27 mouse cellular contexts compared by ENCODE assay signal in the genomic region with DNA sequence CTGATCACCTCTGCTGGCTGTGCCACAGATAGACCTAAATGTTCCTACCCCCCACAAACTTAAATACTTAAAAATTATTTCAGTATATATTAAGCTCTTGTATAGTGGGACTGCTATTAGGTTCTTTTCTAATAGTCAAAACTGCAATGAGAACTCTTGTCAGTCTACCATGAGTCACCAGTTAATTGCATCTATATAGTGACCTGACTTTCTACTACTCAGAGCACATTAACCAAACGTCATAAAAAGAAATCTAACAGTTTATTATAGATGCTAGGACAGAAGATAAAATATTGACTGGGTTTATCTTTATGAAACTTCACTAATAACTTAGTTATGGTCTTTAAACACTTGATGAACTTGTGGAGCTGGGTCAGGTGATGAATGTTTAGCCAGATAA. TPM values are rescaled to one million over a fixed set of nuclear protein-coding genes. Genes with fewer than 3 reads are reported as not detected.
DNase-seq lines count a peak whose midpoint lies in the region; ATAC-seq and TF ChIP-seq lines count a peak whose summit lies in the region.
"Had no signal": no experiment of that assay in that cellular context is flagged by ENCODE, and none has a peak within 500 bp of the region (broad histone marks: within the 10 kb centered on the region; RNA-seq: fewer than 3 reads in every experiment).

No protein-coding gene starts in this region.

- DNase-seq in forebrain, postnatal 0 days, result no peak
- no peak for DNase-seq in thymus, adult 18-20 months
- no peak for DNase-seq in lung, postnatal 14 days
- DNase-seq: adrenal gland, adult 2 months; adrenal gland, adult 8-10 months; adrenal gland, postnatal 10 days; adrenal gland, postnatal 14 days; adrenal gland, postnatal 25 days; adrenal gland, postnatal 36 days; B cell, adult 2 months; cerebellum, adult 11 months; cerebellum, adult 11-12 months; cerebellum, adult 18-20 months had no signal

- H3K4me3 ChIP-seq in intestine, embryonic 15.5 days (replicated peaks), result no peak overlapping the region
- H3K4me3 ChIP-seq in intestine, embryonic 16.5 days (ENCODE audit: low read length), result no peak overlapping the region
- H3K4me3 ChIP-seq in intestine, postnatal 0 days (ENCODE audit: low read depth, low read length), result no peak overlapping the region
- no peak overlapping the region for H3K4me3 ChIP-seq in forebrain, postnatal 0 days (ENCODE audit: low read depth, low read length)

- no peak overlapping the region for H3K9ac ChIP-seq in intestine, embryonic 15.5 days
- H3K9ac ChIP-seq in intestine, embryonic 16.5 days (ENCODE audit: low read depth, low read length), result no peak overlapping the region
- H3K9ac ChIP-seq in intestine, postnatal 0 days (ENCODE audit: low read depth, low read length), result no peak overlapping the region
- H3K9ac ChIP-seq in forebrain, postnatal 0 days, result no peak overlapping the region

- no peaks in the 10 kb centered on the region for H3K4me1 ChIP-seq in intestine, embryonic 15.5 days (replicated peaks)
- no peaks in the 10 kb centered on the region for H3K4me1 ChIP-seq in intestine, embryonic 16.5 days (ENCODE audit: control insufficient read depth, insufficient read depth, low read length)
- H3K4me1 ChIP-seq in intestine, postnatal 0 days (replicated peaks; ENCODE audit: control insufficient read depth, insufficient read depth, low read length), result no peaks in the 10 kb centered on the region
- H3K4me1 ChIP-seq in forebrain, postnatal 0 days (ENCODE audit: insufficient read depth), result no peaks in the 10 kb centered on the region

- TF ChIP-seq CTCF in intestine, postnatal 0 days (IDR thresholded peaks at IDR 0.05; ENCODE audit: low read depth), result no peak
- no peak for TF ChIP-seq CTCF in forebrain, postnatal 0 days (IDR thresholded peaks at IDR 0.05; ENCODE audit: low read depth)

- H3K27me3 ChIP-seq in intestine, embryonic 15.5 days (replicated peaks), result no peaks in the 10 kb centered on the region
- H3K27me3 ChIP-seq in intestine, embryonic 16.5 days (replicated peaks; ENCODE audit: control insufficient read depth, insufficient read depth, low read length), result no peaks in the 10 kb centered on the region
- H3K27me3 ChIP-seq in intestine, postnatal 0 days (replicated peaks; ENCODE audit: control insufficient read depth, insufficient read depth, low read length), result no peaks in the 10 kb centered on the region
- no peaks in the 10 kb centered on the region for H3K27me3 ChIP-seq in forebrain, postnatal 0 days (ENCODE audit: insufficient read depth, low read length)
- H3K27me3 ChIP-seq: CH12.LX, Patski had no signal

- H3K27ac ChIP-seq in intestine, embryonic 15.5 days, result no peak overlapping the region
- H3K27ac ChIP-seq in intestine, embryonic 16.5 days (ENCODE audit: low read length), result no peak overlapping the region
- no peak overlapping the region for H3K27ac ChIP-seq in intestine, postnatal 0 days (ENCODE audit: low read depth, low read length)
- H3K27ac ChIP-seq in forebrain, postnatal 0 days (ENCODE audit: low read depth, low read length), result no peak overlapping the region

- H3K4me2 ChIP-seq in intestine, embryonic 15.5 days (replicated peaks), result no peak overlapping the region
- H3K4me2 ChIP-seq in intestine, embryonic 16.5 days (ENCODE audit: low read depth, low read length), result no peak overlapping the region
- no peak overlapping the region for H3K4me2 ChIP-seq in intestine, postnatal 0 days (replicated peaks; ENCODE audit: low read depth)
- no peak overlapping the region for H3K4me2 ChIP-seq in forebrain, postnatal 0 days (ENCODE audit: low read depth)

- WGBS in intestine, embryonic 15.5 days, result 45% methylated on average over 1 of the region's 1 CpGs
- 30% methylated on average over 1 of the region's 1 CpGs for WGBS in intestine, embryonic 16.5 days
- WGBS in intestine, postnatal 0 days, result 16% methylated on average over 1 of the region's 1 CpGs
- WGBS in forebrain, postnatal 0 days, result 71% methylated on average over 1 of the region's 1 CpGs

- no peaks in the 10 kb centered on the region for H3K36me3 ChIP-seq in intestine, embryonic 15.5 days
- no peaks in the 10 kb centered on the region for H3K36me3 ChIP-seq in intestine, embryonic 16.5 days (ENCODE audit: control insufficient read depth, insufficient read depth, low read length)
- H3K36me3 ChIP-seq in intestine, postnatal 0 days (ENCODE audit: control insufficient read depth, insufficient read depth), result no peaks in the 10 kb centered on the region
- no peaks in the 10 kb centered on the region for H3K36me3 ChIP-seq in forebrain, postnatal 0 days (ENCODE audit: insufficient read depth)
- H3K36me3 ChIP-seq: G1E had no signal

- no peaks in the 10 kb centered on the region for H3K9me3 ChIP-seq in intestine, embryonic 15.5 days
- no peaks in the 10 kb centered on the region for H3K9me3 ChIP-seq in intestine, embryonic 16.5 days (ENCODE audit: control insufficient read depth, low read length)
- H3K9me3 ChIP-seq in intestine, postnatal 0 days (ENCODE audit: control insufficient read depth), result no peaks in the 10 kb centered on the region
- H3K9me3 ChIP-seq in forebrain, postnatal 0 days (ENCODE audit: low read length), result no peaks in the 10 kb centered on the region

- ATAC-seq in intestine, embryonic 15.5 days, result peak; percentile 75
- peak; percentile 85 for ATAC-seq in intestine, embryonic 16.5 days
- peak; percentile 43; the same call in 1 of the 2 replicates for ATAC-seq in intestine, postnatal 0 days
- ATAC-seq in forebrain, postnatal 0 days, result no peak
- ATAC-seq: activated CD4-positive, CD25-positive, alpha-beta regulatory T cell, adult 4 months; CD4-positive, CD25-positive, alpha-beta regulatory T cell, adult 4 months; Patski had no signal

RNA-seq across cellular contexts. Expression of a gene that starts 21.5 kb away (rescaled TPM):
- 1.7 and 2.6 TPM in 2 replicates for polyA plus RNA-seq in intestine, embryonic 15.5 days (2015; fragmentation: Nextera tagmentation; extraction: Ambion mirVana)
- 3.2 and 5.4 TPM in 2 replicates for polyA plus RNA-seq in intestine, embryonic 16.5 days (2015; fragmentation: Nextera tagmentation; extraction: Ambion mirVana)
- polyA plus RNA-seq in intestine, postnatal 0 days (2015; fragmentation: Nextera tagmentation; extraction: Ambion mirVana), result 5.8 and 7.8 TPM in 2 replicates
- total RNA-seq in forebrain, postnatal 0 days (2014; rRNA removed), result not detected in 2 replicates
- polyA plus RNA-seq in forebrain, postnatal 0 days (2015; fragmentation: Nextera tagmentation; extraction: Ambion mirVana), result not detected in 2 replicates
- total RNA-seq: adrenal gland, adult 18-20 months; adrenal gland, adult 2 months; adrenal gland, adult 8-10 months; adrenal gland, postnatal 10 days; adrenal gland, postnatal 14 days; adrenal gland, postnatal 25 days; adrenal gland, postnatal 36 days; adrenal gland, postnatal 4 days; CH12.LX; ES-E14; G1E; MEL had no signal
- polyA plus RNA-seq: activated CD4-positive, CD25-positive, alpha-beta regulatory T cell, adult 4 months; adrenal gland, adult 2 months; brain, embryonic 14.5 days; C2C12; CD4-positive, CD25-positive, alpha-beta regulatory T cell, adult 4 months; G1E; Patski had no signal

RNA-seq across cellular contexts. Expression of a gene that starts 24.7 kb away (rescaled TPM):
- 27.9 and 65.0 TPM in 2 replicates for polyA plus RNA-seq in intestine, embryonic 15.5 days (2015; fragmentation: Nextera tagmentation; extraction: Ambion mirVana)
- 56.1 and 64.6 TPM in 2 replicates for polyA plus RNA-seq in intestine, embryonic 16.5 days (2015; fragmentation: Nextera tagmentation; extraction: Ambion mirVana)
- 229 and 280 TPM in 2 replicates for polyA plus RNA-seq in intestine, postnatal 0 days (2015; fragmentation: Nextera tagmentation; extraction: Ambion mirVana)
- total RNA-seq in forebrain, postnatal 0 days (2014; rRNA removed), result not detected in 2 replicates
- not detected in 2 replicates for polyA plus RNA-seq in forebrain, postnatal 0 days (2015; fragmentation: Nextera tagmentation; extraction: Ambion mirVana)
- total RNA-seq: adrenal gland, adult 18-20 months; adrenal gland, adult 2 months; adrenal gland, adult 8-10 months; adrenal gland, postnatal 10 days; adrenal gland, postnatal 14 days; adrenal gland, postnatal 25 days; adrenal gland, postnatal 36 days; CH12.LX; ES-E14; G1E; MEL had no signal
- polyA plus RNA-seq: brain, embryonic 14.5 days; C2C12; CD4-positive, CD25-positive, alpha-beta regulatory T cell, adult 4 months; G1E; Patski had no signal

RNA-seq across cellular contexts. Expression of a gene that starts 51.8 kb away (rescaled TPM):
- not detected in 2 replicates for polyA plus RNA-seq in intestine, embryonic 15.5 days (2015; fragmentation: Nextera tagmentation; extraction: Ambion mirVana)
- not detected in 2 replicates for polyA plus RNA-seq in intestine, embryonic 16.5 days (2015; fragmentation: Nextera tagmentation; extraction: Ambion mirVana)
- not detected in 2 replicates for polyA plus RNA-seq in intestine, postnatal 0 days (2015; fragmentation: Nextera tagmentation; extraction: Ambion mirVana)
- not detected in 2 replicates for total RNA-seq in forebrain, postnatal 0 days (2014; rRNA removed)
- polyA plus RNA-seq in forebrain, postnatal 0 days (2015; fragmentation: Nextera tagmentation; extraction: Ambion mirVana), result not detected in 2 replicates
- total RNA-seq: adrenal gland, adult 18-20 months; adrenal gland, adult 2 months; adrenal gland, adult 8-10 months; adrenal gland, postnatal 10 days; adrenal gland, postnatal 14 days; adrenal gland, postnatal 25 days; adrenal gland, postnatal 36 days; CH12.LX; G1E; MEL had no signal
- polyA plus RNA-seq: activated CD4-positive, CD25-positive, alpha-beta regulatory T cell, adult 4 months; adrenal gland, adult 2 months; brain, embryonic 14.5 days; C2C12; CD4-positive, CD25-positive, alpha-beta regulatory T cell, adult 4 months; G1E; Patski had no signal

Comparison
In these comparisons a context has a peak if more than half of its experiments do, and no peak if none do; other contexts are left out.
1. RNA of a gene that starts 24.7 kb away (polyA plus RNA-seq): 229 to 280 TPM in intestine, postnatal 0 days, 56.1 to 64.6 TPM in intestine, embryonic 16.5 days and 27.9 to 65.0 TPM in intestine, embryonic 15.5 days; not detected in forebrain, postnatal 0 days; every median in the first group is over 10 times any median in the second.